Mouse (Mus musculus) lung, embryonic 14.5 days (tissue): ENCODE measurements at regions not wholly inside any gene's neighbourhood (a gene's known extent, or its start where the extent isn't known, plus 50 kb on each side); places are given as distances from the start of the nearest gene placed in this dataset.

Experiments used
- ATAC-seq: fragments of 200-750 bp; cut with Nextera tagmentation; 2 replicates; pipeline ENCODE4 v1.8.0; 2017; ENCODE audit warnings: mild to moderate bottlenecking, moderate TSS enrichment, moderate library complexity; ENCODE audit not compliant: insufficient read depth
- DNase-seq: peaks from one replicate; pipeline ENCODE4 v3.0.0-alpha.2; 2015
- H3K27ac ChIP-seq: fragments of 300-500 bp; sonication (generic); 2 replicates; pipeline ENCODE4 v1.5.1; 2014; ENCODE audit warnings: low read depth, mild to moderate bottlenecking, moderate library complexity
- H3K27me3 ChIP-seq: fragments of 300-500 bp; sonication (generic); 2 replicates; pipeline ENCODE4 v1.6.1; 2014; ENCODE audit warnings: low read length, control low read depth; ENCODE audit not compliant: insufficient read depth
- H3K36me3 ChIP-seq: fragments of 300-500 bp; sonication (generic); 2 replicates; pipeline ENCODE4 v1.6.1; 2014; ENCODE audit warnings: control low read depth; ENCODE audit not compliant: insufficient read depth
- H3K4me1 ChIP-seq: fragments of 300-500 bp; sonication (generic); 2 replicates; pipeline ENCODE4 v1.6.1; 2014; ENCODE audit warnings: antibody characterized with exemption, control low read depth; ENCODE audit not compliant: insufficient read depth
- H3K4me2 ChIP-seq: fragments of 300-500 bp; sonication (generic); 2 replicates; pipeline ENCODE4 v1.6.1; 2014; ENCODE audit warnings: mild to moderate bottlenecking
- H3K4me3 ChIP-seq: fragments of 300-500 bp; sonication (generic); 2 replicates; pipeline ENCODE4 v1.5.1; 2014; ENCODE audit warnings: low read depth, low read length
- H3K9ac ChIP-seq: fragments of 300-500 bp; sonication (generic); 2 replicates; pipeline ENCODE4 v1.6.1; 2014
- H3K9me3 ChIP-seq: fragments of 300-500 bp; sonication (generic); 2 replicates; pipeline ENCODE4 v1.6.1; 2016; ENCODE audit warnings: low read depth, low read length, control low read depth
- CTCF ChIP-seq: IDR thresholded peaks from 2 replicates; pipeline ENCODE4 v1.5.1; 2016; ENCODE audit warnings: antibody characterized with exemption, low read depth
- WGBS: fragments of 180-500 bp; shearing (Covaris S2); extraction: QIAGEN DNeasy Blood & Tissue Kit; methylation state at CpG from one replicate; pipeline ENCODE4 v1.1.7; 2014; 5-methylcytosine and 5-hydroxymethylcytosine counted together

GRCm38 (mm10) chr8:26441268-26442030 is 322.1 kb downstream of the Gm45692 start:
- TF ChIP-seq CTCF, result peak; percentile 30
- 0 out of 2 replicates have a peak overlapping the region, but pooled peaks have one; percentile 12 for H3K27ac ChIP-seq
- 29% methylated on average over 12 of the region's 12 CpGs for WGBS
- H3K36me3 ChIP-seq, result no peaks in the 10 kb centered on the region
- no peak overlapping the region for H3K9ac ChIP-seq
- ATAC-seq (peak; percentile 71), DNase-seq (peak; percentile 76)
- H3K4me1 ChIP-seq, result peaks cover 4% of the 10 kb centered on the region; the same call in 1 of the 2 replicates
- H3K4me3 ChIP-seq, result no peak overlapping the region
- no peaks in the 10 kb centered on the region for H3K9me3 ChIP-seq
- H3K4me2 ChIP-seq, result 0 out of 2 replicates have a peak overlapping the region, but pooled peaks have one; percentile 10
- H3K27me3 ChIP-seq, result peaks cover 5% of the 10 kb centered on the region; the same call in 1 of the 2 replicates

- peaks cover 5% of the 10 kb centered on the region; the same call in 1 of the 2 replicates for H3K27me3 ChIP-seq
- H3K9me3 ChIP-seq, result no peaks in the 10 kb centered on the region
- peaks cover 4% of the 10 kb centered on the region; the same call in 1 of the 2 replicates for H3K4me1 ChIP-seq
- no peaks in the 10 kb centered on the region for H3K36me3 ChIP-seq
- H3K9ac ChIP-seq, result no peak overlapping the region
- no peak overlapping the region for H3K4me2 ChIP-seq
- DNase-seq (peak; percentile 82), ATAC-seq (no peak)
- peak; percentile 80 for TF ChIP-seq CTCF
- 44% methylated on average over 4 of the region's 4 CpGs for WGBS
- no peak overlapping the region for H3K27ac ChIP-seq
- no peak overlapping the region for H3K4me3 ChIP-seq
These were observed 323.7 kb downstream of the Gm45692 start for GRCm38 (mm10) chr8:26443041-26443440.

GRCm38 (mm10) chr8:26443735-26444134 is 324.4 kb downstream of the Gm45692 start:
- no peak for TF ChIP-seq CTCF
- Histone ChIP-seq H3K4me3 (no peak overlapping the region), H3K4me1 (peaks cover 4% of the 10 kb centered on the region; the same call in 1 of the 2 replicates), H3K27ac (no peak overlapping the region), H3K36me3 (no peaks in the 10 kb centered on the region), H3K27me3 (no peaks in the 10 kb centered on the region), H3K9me3 (no peaks in the 10 kb centered on the region), H3K9ac (no peak overlapping the region), H3K4me2 (no peak overlapping the region)
- DNase-seq (no peak), ATAC-seq (no peak)
- WGBS, result 90% methylated on average over 11 of the region's 11 CpGs

GRCm38 (mm10) chr8:26445991-26446390 is 326.7 kb downstream of the Gm45692 start:
- H3K9me3 ChIP-seq, result no peaks in the 10 kb centered on the region

GRCm38 (mm10) chr8:26447886-26448640 is 328.7 kb downstream of the Gm45692 start:
- no peaks in the 10 kb centered on the region for H3K27me3 ChIP-seq
- no peak for TF ChIP-seq CTCF
- no peak overlapping the region for H3K27ac ChIP-seq
- H3K4me3 ChIP-seq, result no peak overlapping the region
- H3K4me2 ChIP-seq, result no peak overlapping the region
- 83% methylated on average over 8 of the region's 8 CpGs for WGBS
- no peaks in the 10 kb centered on the region for H3K9me3 ChIP-seq
- no peaks in the 10 kb centered on the region for H3K36me3 ChIP-seq
- H3K9ac ChIP-seq, result no peak overlapping the region
- H3K4me1 ChIP-seq, result no peaks in the 10 kb centered on the region
- ATAC-seq (no peak), DNase-seq (no peak)

More at GRCm38 (mm10) chr8:26445991-26446390, 326.7 kb downstream of the Gm45692 start:
- Histone ChIP-seq H3K36me3 (no peaks in the 10 kb centered on the region), H3K4me2 (no peak overlapping the region), H3K9ac (no peak overlapping the region), H3K4me3 (no peak overlapping the region), H3K4me1 (no peaks in the 10 kb centered on the region; the same call in 1 of the 2 replicates), H3K27me3 (no peaks in the 10 kb centered on the region), H3K27ac (no peak overlapping the region)
- DNase-seq, result no peak
- ATAC-seq, result no peak
- WGBS, result 61% methylated on average over 4 of the region's 4 CpGs
- no peak for TF ChIP-seq CTCF

GRCm38 (mm10) chr8:26449291-26449690 is 330.0 kb downstream of the Gm45692 start:
- DNase-seq (no peak), ATAC-seq (no peak)
- no peak overlapping the region for H3K4me3 ChIP-seq
- H3K9me3 ChIP-seq, result no peaks in the 10 kb centered on the region
- H3K4me2 ChIP-seq, result no peak overlapping the region
- H3K36me3 ChIP-seq, result no peaks in the 10 kb centered on the region
- 82% methylated on average over 7 of the region's 7 CpGs for WGBS
- no peak overlapping the region for H3K9ac ChIP-seq
- H3K4me1 ChIP-seq, result no peaks in the 10 kb centered on the region
- TF ChIP-seq CTCF, result no peak
- H3K27me3 ChIP-seq, result no peaks in the 10 kb centered on the region
- no peak overlapping the region for H3K27ac ChIP-seq

GRCm38 (mm10) chr8:26450543-26450942 is 331.2 kb downstream of the Gm45692 start:
- no peak overlapping the region for H3K4me3 ChIP-seq
- DNase-seq, result no peak
- no peak for TF ChIP-seq CTCF
- no peak overlapping the region for H3K4me2 ChIP-seq
- H3K9me3 ChIP-seq, result no peaks in the 10 kb centered on the region
- H3K27me3 ChIP-seq, result no peaks in the 10 kb centered on the region
- H3K9ac ChIP-seq, result no peak overlapping the region
- no peak overlapping the region for H3K27ac ChIP-seq
- 38% methylated on average over 10 of the region's 10 CpGs for WGBS
- H3K4me1 ChIP-seq, result no peaks in the 10 kb centered on the region
- no peaks in the 10 kb centered on the region for H3K36me3 ChIP-seq
- no peak for ATAC-seq
